Mouse (Mus musculus): ENCODE data around the gene Ccdc40.

DNA sequence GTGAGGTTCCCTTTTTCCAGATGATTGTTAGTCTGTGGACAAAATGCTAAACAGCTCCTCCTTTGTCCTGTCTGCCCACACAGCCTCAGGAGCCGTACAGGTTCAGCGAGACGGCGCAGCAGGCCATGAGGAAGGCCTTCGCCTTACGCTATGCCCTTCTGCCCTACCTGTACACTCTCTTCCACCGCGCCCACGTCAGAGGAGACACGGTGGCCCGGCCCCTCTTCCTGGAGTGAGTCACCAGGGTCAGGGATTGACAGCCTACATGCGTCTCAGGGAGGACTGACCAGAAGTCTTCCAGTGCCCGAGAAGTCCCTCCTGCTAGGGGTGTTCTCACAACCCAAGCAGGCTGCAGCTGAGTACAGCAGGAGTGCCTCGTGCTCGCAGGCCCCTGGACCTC is 52.7 kb downstream of the Ccdc40 start:
- no peak for TF ChIP-seq CTCF (IDR thresholded peaks at IDR 0.05; ENCODE audit: extremely low read depth, insufficient read depth, insufficient read length, insufficient replicate concordance)
- no peak for TF ChIP-seq POLR2A (IDR thresholded peaks at IDR 0.05; ENCODE audit: low read depth, low read length)
